Mouse (Mus musculus) brain, embryonic 14.5 days (tissue): ENCODE results near the gene Nudt3. TPM values are rescaled to one million over a fixed set of nuclear protein-coding genes. Genes with fewer than 3 reads are reported as not detected.
A peak's percentile ranks its signal among the peaks of the same experiment; 100 is the strongest.

ENCODE experiments used
- DNase-seq: peaks from one replicate; pipeline ENCODE4 v3.0.0-alpha.2; 2011; ENCODE audit warnings: low read depth
- CTCF ChIP-seq: fragments of 200-500 bp; IDR thresholded peaks from 2 replicates; pipeline ENCODE4 v1.5.1; 2012; ENCODE audit warnings: inconsistent platforms, mild to moderate bottlenecking, moderate library complexity, borderline replicate concordance; ENCODE audit not compliant: insufficient read depth, insufficient read length; ENCODE audit errors: extremely low read depth
- POLR2A ChIP-seq: fragments of 200-500 bp; IDR thresholded peaks from 2 replicates; pipeline ENCODE4 v1.6.1; 2012; ENCODE audit warnings: mild to moderate bottlenecking, inconsistent platforms, borderline replicate concordance; ENCODE audit not compliant: poor library complexity, insufficient read depth, insufficient read length, severe bottlenecking; ENCODE audit errors: extremely low read depth
- polyA plus RNA-seq: library from polyadenylated mRNA; depleted of rRNA; stranded (reverse); fragments of >200 nt; gene quantifications from 2 replicates; pipeline ENCODE4 v1.2.3, GENCODE M21; 2012; rRNA removed

Gene Nudt3
- polyA plus RNA-seq: 263 and 287 TPM in 2 replicates

- TF ChIP-seq CTCF (no peak), POLR2A (peak; percentile 98; the same call in 1 of the 2 replicates)
- peak; percentile 97 for DNase-seq
Measured at GRCm38 (mm10) chr17:27623360-27624326, at the start of gene Nudt3. Gene Nudt3 (minus strand): TSS chr17:27623495.

GRCm38 (mm10) chr17:27671720-27672119 is 48.4 kb upstream of the Nudt3 start:
- TF ChIP-seq POLR2A: no peak
- no peak for TF ChIP-seq CTCF
- DNase-seq: no peak

- TF ChIP-seq POLR2A (no peak), CTCF (no peak)
- no peak for DNase-seq
Measured at GRCm38 (mm10) chr17:27658767-27659166, 35.5 kb upstream of the Nudt3 start.

- no peak for DNase-seq
- no peak for TF ChIP-seq POLR2A
- no peak for TF ChIP-seq CTCF
Measured at GRCm38 (mm10) chr17:27657123-27657522, 33.8 kb upstream of the Nudt3 start.

GRCm38 (mm10) chr17:27656414-27656813 is 33.1 kb upstream of the Nudt3 start:
- TF ChIP-seq CTCF (no peak), POLR2A (no peak)
- DNase-seq: no peak

- peak; percentile 73 for DNase-seq
- TF ChIP-seq CTCF: no peak
- no peak for TF ChIP-seq POLR2A
Measured at GRCm38 (mm10) chr17:27656011-27656399, 32.7 kb upstream of the Nudt3 start.

GRCm38 (mm10) chr17:27655089-27656010 is 32.1 kb upstream of the Nudt3 start, which contains the start of gene Pacsin1:
Gene Pacsin1 (plus strand): TSS chr17:27655509.
- TF ChIP-seq CTCF (no peak), POLR2A (0 out of 2 replicates have a peak, but pooled peaks have one; percentile 16)
- peak; percentile 81 for DNase-seq

- no peak for DNase-seq
- no peak for TF ChIP-seq CTCF
Measured at GRCm38 (mm10) chr17:27653253-27653959, 30.1 kb upstream of the Nudt3 start.

- DNase-seq: no peak
Measured at GRCm38 (mm10) chr17:27652046-27652790, 28.9 kb upstream of the Nudt3 start.

GRCm38 (mm10) chr17:27650586-27650985 is 27.3 kb upstream of the Nudt3 start:
- TF ChIP-seq POLR2A (no peak), CTCF (no peak)
- no peak for DNase-seq

More at GRCm38 (mm10) chr17:27652046-27652790, 28.9 kb upstream of the Nudt3 start:
- TF ChIP-seq POLR2A (no peak), CTCF (no peak)

- DNase-seq: peak; percentile 69
- TF ChIP-seq CTCF (peak; percentile 81), POLR2A (no peak)
Measured at GRCm38 (mm10) chr17:27650160-27650559, 26.9 kb upstream of the Nudt3 start.
